Mouse (Mus musculus): ENCODE results near the gene Med8. TPM values are rescaled to one million over a fixed set of nuclear protein-coding genes. Genes with fewer than 3 reads are reported as not detected.

Med8 gene
- polyA plus RNA-seq, 1 experiment from 2014 or later: 141 TPM

Other genes with a start within 250 kb of the Med8 start
- 22.8 and 23.6 TPM in 2 replicates for gene Kdm4a, start 229.3 kb upstream of the Med8 start, polyA plus RNA-seq (2014; fragmentation: Nextera tagmentation; extraction: Ambion mirVana)
- 29.1 and 29.2 TPM in 2 replicates for gene Ptprf, start 117.9 kb upstream of the Med8 start, polyA plus RNA-seq (2014; fragmentation: Nextera tagmentation; extraction: Ambion mirVana)
- gene Szt2, start 64 bp upstream of the Med8 start, polyA plus RNA-seq (2014; fragmentation: Nextera tagmentation; extraction: Ambion mirVana): 7.5 and 10.4 TPM in 2 replicates
- gene Elovl1, start 18.8 kb downstream of the Med8 start, polyA plus RNA-seq (2014; fragmentation: Nextera tagmentation; extraction: Ambion mirVana): 153 and 161 TPM in 2 replicates
- gene Cdc20, start 28.0 kb downstream of the Med8 start, polyA plus RNA-seq (2014; fragmentation: Nextera tagmentation; extraction: Ambion mirVana): 315 and 340 TPM in 2 replicates
- gene Mpl, start 48.2 kb downstream of the Med8 start, polyA plus RNA-seq (2014; fragmentation: Nextera tagmentation; extraction: Ambion mirVana): 32.7 and 35.9 TPM in 2 replicates
- gene Tie1, start 80.7 kb downstream of the Med8 start, polyA plus RNA-seq (2014; fragmentation: Nextera tagmentation; extraction: Ambion mirVana): 14.1 and 16.0 TPM in 2 replicates
- 4.8 and 6.1 TPM in 2 replicates for gene 2610528J11Rik, start 117.7 kb downstream of the Med8 start, polyA plus RNA-seq (2014; fragmentation: Nextera tagmentation; extraction: Ambion mirVana)
- gene Tmem125, start 134.7 kb downstream of the Med8 start, polyA plus RNA-seq (2014; fragmentation: Nextera tagmentation; extraction: Ambion mirVana): 0.70 and 0.94 TPM in 2 replicates
- 0.82 and 0.86 TPM in 2 replicates for gene Cfap57, start 211.4 kb downstream of the Med8 start, polyA plus RNA-seq (2014; fragmentation: Nextera tagmentation; extraction: Ambion mirVana)
- gene Ebna1bp2, start 211.5 kb downstream of the Med8 start, polyA plus RNA-seq (2014; fragmentation: Nextera tagmentation; extraction: Ambion mirVana): 239 and 247 TPM in 2 replicates
- not detected in 2 replicates for gene Olfr62, start 249.6 kb downstream of the Med8 start, polyA plus RNA-seq (2014; fragmentation: Nextera tagmentation; extraction: Ambion mirVana)